Mouse (Mus musculus) liver, embryonic 12.5 days (tissue): ENCODE measurements around the gene Mup4. TPM values are rescaled to one million over a fixed set of nuclear protein-coding genes. Genes with fewer than 3 reads are reported as not detected.

ENCODE experiments used
- ATAC-seq: fragments of 200-750 bp; cut with Nextera tagmentation; 2 replicates; pipeline ENCODE4 v1.8.0; 2017; ENCODE audit warnings: moderate number of reproducible peaks, mild to moderate bottlenecking, moderate library complexity
- H3K27ac ChIP-seq: fragments of 300-500 bp; sonication (generic); 2 replicates; pipeline ENCODE4 v1.5.1; 2016; ENCODE audit warnings: mild to moderate bottlenecking
- H3K27me3 ChIP-seq: fragments of 300-500 bp; sonication (generic); replicated peaks from 2 replicates; pipeline ENCODE4 v1.6.1; 2016; ENCODE audit warnings: mild to moderate bottlenecking, moderate library complexity
- H3K36me3 ChIP-seq: fragments of 300-500 bp; sonication (generic); 2 replicates; pipeline ENCODE4 v1.6.1; 2016; ENCODE audit warnings: mild to moderate bottlenecking, moderate library complexity
- H3K4me1 ChIP-seq: fragments of 300-500 bp; sonication (generic); 2 replicates; pipeline ENCODE4 v1.6.1; 2016
- H3K4me2 ChIP-seq: fragments of 300-500 bp; sonication (generic); 2 replicates; pipeline ENCODE4 v1.6.1; 2016; ENCODE audit warnings: mild to moderate bottlenecking, moderate library complexity
- H3K4me3 ChIP-seq: fragments of 300-500 bp; sonication (generic); 2 replicates; pipeline ENCODE4 v1.5.1; 2016; ENCODE audit warnings: mild to moderate bottlenecking, moderate library complexity
- H3K9ac ChIP-seq: fragments of 300-500 bp; sonication (generic); 2 replicates; pipeline ENCODE4 v1.6.1; 2016; ENCODE audit warnings: mild to moderate bottlenecking, moderate library complexity
- H3K9me3 ChIP-seq: fragments of 300-500 bp; sonication (generic); replicated peaks from 2 replicates; pipeline ENCODE4 v1.6.1; 2016; ENCODE audit warnings: mild to moderate bottlenecking, moderate library complexity
- WGBS: fragments of 180-500 bp; shearing (Covaris S2); methylation state at CpG from one replicate; pipeline ENCODE4 v1.1.7; 2016; ENCODE audit not compliant: insufficient replicate concordance; 5-methylcytosine and 5-hydroxymethylcytosine counted together
- polyA plus RNA-seq: library from polyadenylated mRNA; unstranded; fragments of >200 nt; fragmentation: Nextera tagmentation; extraction: Ambion mirVana; gene quantifications from 2 replicates; pipeline ENCODE4 v1.2.1, GENCODE M21; 2016

The Mup4 gene
- polyA plus RNA-seq, 1 experiment from 2014 or later: not detected

- Histone ChIP-seq H3K9me3 (no peaks in the 10 kb centered on the region), H3K36me3 (no peaks in the 10 kb centered on the region), H3K4me2 (no peak overlapping the region), H3K4me3 (no peak overlapping the region), H3K9ac (no peak overlapping the region), H3K4me1 (no peaks in the 10 kb centered on the region), H3K27ac (no peak overlapping the region), H3K27me3 (peaks cover 4% of the 10 kb centered on the region)
- ATAC-seq: no peak
- 54% methylated on average over 10 of the region's 10 CpGs for WGBS
Observed at GRCm38 (mm10) chr4:59907657-59908230, 52.8 kb downstream of the Mup4 start.

GRCm38 (mm10) chr4:59907092-59907491 is 53.4 kb downstream of the Mup4 start:
- no peak overlapping the region for H3K4me2 ChIP-seq
- H3K9ac ChIP-seq: no peak overlapping the region
- H3K27me3 ChIP-seq: no peaks in the 10 kb centered on the region
- H3K4me3 ChIP-seq: no peak overlapping the region
- H3K36me3 ChIP-seq: no peaks in the 10 kb centered on the region
- no peak for ATAC-seq
- 61% methylated on average over 6 of the region's 6 CpGs for WGBS
- H3K27ac ChIP-seq: no peak overlapping the region
- H3K9me3 ChIP-seq: no peaks in the 10 kb centered on the region
- H3K4me1 ChIP-seq: no peaks in the 10 kb centered on the region

Other genes with a start within 250 kb of the Mup4 start
- 34.7 and 35.8 TPM in 2 replicates for gene Inip, start 159.1 kb downstream of the Mup4 start, polyA plus RNA-seq
- 5.6 and 7.5 TPM in 2 replicates for gene Snx30, start 154.9 kb downstream of the Mup4 start, polyA plus RNA-seq
- not detected in 2 replicates for gene Slc46a2, start 45.7 kb downstream of the Mup4 start, polyA plus RNA-seq
- gene Mup6, start 3.6 kb upstream of the Mup4 start, polyA plus RNA-seq: not detected in 2 replicates
- gene Mup7, start 109.8 kb upstream of the Mup4 start, polyA plus RNA-seq: not detected in 2 replicates
- gene Mup2, start 193.6 kb upstream of the Mup4 start, polyA plus RNA-seq: not detected in 2 replicates